Mouse (Mus musculus): Measurements from ENCODE around the gene B3gnt6. TPM values are rescaled to one million over a fixed set of nuclear protein-coding genes. Genes with fewer than 3 reads are reported as not detected.

The B3gnt6 gene
- total RNA-seq (2023): under 1 TPM; 0.24 to 0.77 TPM

GRCm38 (mm10) chr7:98199381-98199780 lies at the start of gene B3gnt6:
Gene B3gnt6, minus strand, starts transcription at chr7:98199481.

GRCm38 (mm10) chr7:98177929-98178559 lies 21.2 kb downstream of the B3gnt6 start, which contains the start of gene Capn5:
Gene Capn5, minus strand, starts transcription at chr7:98178274.

GRCm38 (mm10) chr7:98145402-98145801 lies 53.9 kb downstream of the B3gnt6 start, which contains the start of gene Omp:
Gene Omp, minus strand, starts transcription at chr7:98145502.

Other genes with a start within 250 kb of the B3gnt6 start
- 10 to 100 TPM; 15.4 to 17.5 TPM for gene Myo7a, start 80.0 kb downstream of the B3gnt6 start, total RNA-seq (2023)
- not detected for gene Omp, start 54.0 kb downstream of the B3gnt6 start, total RNA-seq (2023)
- 1 to 10 TPM; 1.3 to 3.0 TPM for gene Capn5, start 21.2 kb downstream of the B3gnt6 start, total RNA-seq (2023)
- gene Acer3, start 121.7 kb upstream of the B3gnt6 start, total RNA-seq (2023): 10 to 100 TPM; 29.9 to 34.7 TPM
- not detected for gene Tsku, start 161.8 kb upstream of the B3gnt6 start, total RNA-seq (2023)
- not detected for gene Gucy2d, start 240.9 kb upstream of the B3gnt6 start, total RNA-seq (2023)

Data from neutrophil, adult 59 days (primary cell).